Mouse (Mus musculus) neutrophil, adult 5-6 weeks (primary cell): Measurements from ENCODE around the gene Gpr1. TPM values are rescaled to one million over a fixed set of nuclear protein-coding genes. Genes with fewer than 3 reads are reported as not detected.
"Not testable (repeated sequence)": the region's sequence is repeated elsewhere in the genome, so short reads cannot be mapped to it uniquely, and the experiment has no call there.

ENCODE experiments used
- ATAC-seq: fragments of 151-379, 151-347 bp; 2 replicates; pipeline ENCODE4 v1.8.0; 2017; ENCODE audit warnings: mild to moderate bottlenecking, moderate TSS enrichment; ENCODE audit not compliant: insufficient number of reproducible peaks, poor library complexity, low FRiP score, severe bottlenecking; ENCODE audit errors: extremely low read depth
- total RNA-seq: library from RNA; stranded (forward); fragments of 200-1000 nt; gene quantifications from 2 replicates; pipeline ENCODE4 v1.2.3, GENCODE M21; 2017

The Gpr1 gene
- total RNA-seq, 1 experiment from 2014 or later: not detected

- not testable (repeated sequence) for ATAC-seq
Measured at GRCm38 (mm10) chr1:63185430-63185829, 28.9 kb downstream of the Gpr1 start.

- no peak for ATAC-seq
Measured at GRCm38 (mm10) chr1:63182636-63183270, 31.6 kb downstream of the Gpr1 start.

- no peak for ATAC-seq
Measured at GRCm38 (mm10) chr1:63182212-63182611, 32.1 kb downstream of the Gpr1 start.

GRCm38 (mm10) chr1:63181480-63181879 lies 32.9 kb downstream of the Gpr1 start:
- no peak for ATAC-seq

GRCm38 (mm10) chr1:63181019-63181418 lies 33.3 kb downstream of the Gpr1 start:
- peak; percentile 87 for ATAC-seq

- not testable (repeated sequence) for ATAC-seq
Measured at GRCm38 (mm10) chr1:63180575-63180974, 33.8 kb downstream of the Gpr1 start.

GRCm38 (mm10) chr1:63180122-63180521 lies 34.2 kb downstream of the Gpr1 start:
- no peak for ATAC-seq

GRCm38 (mm10) chr1:63178308-63178707 lies 36.0 kb downstream of the Gpr1 start:
- no peak for ATAC-seq

- peak; percentile 81 for ATAC-seq
Measured at GRCm38 (mm10) chr1:63176604-63177421, 37.5 kb downstream of the Gpr1 start, which contains the start of the genes Eef1b2 and Ndufs1. TSS of gene Eef1b2 (plus strand) at chr1:63176825. TSS of gene Ndufs1 (minus strand) at chr1:63176833.

- no peak for ATAC-seq
Measured at GRCm38 (mm10) chr1:63176259-63176603, 38.1 kb downstream of the Gpr1 start.

GRCm38 (mm10) chr1:63175853-63176252 lies 38.5 kb downstream of the Gpr1 start:
- no peak for ATAC-seq

- ATAC-seq: no peak
Measured at GRCm38 (mm10) chr1:63168638-63169037, 45.7 kb downstream of the Gpr1 start.

GRCm38 (mm10) chr1:63140231-63140630 lies 74.1 kb downstream of the Gpr1 start:
- no peak for ATAC-seq

- ATAC-seq: not testable (repeated sequence)
Measured at GRCm38 (mm10) chr1:63138586-63138985, 75.8 kb downstream of the Gpr1 start.

- ATAC-seq: no peak
Measured at GRCm38 (mm10) chr1:63137971-63138370, 76.4 kb downstream of the Gpr1 start.

- no peak for ATAC-seq
Measured at GRCm38 (mm10) chr1:63134530-63134929, 79.8 kb downstream of the Gpr1 start.

Other genes starting within 250 kb of the Gpr1 start
- 35.7 and 40.6 TPM in 2 replicates for gene Ino80d, start 99.9 kb downstream of the Gpr1 start, total RNA-seq
- 961 and 999 TPM in 2 replicates for gene Eef1b2, start 37.7 kb downstream of the Gpr1 start, total RNA-seq
- 95.6 and 101 TPM in 2 replicates for gene Ndufs1, start 37.7 kb downstream of the Gpr1 start, total RNA-seq
- gene Zdbf2, start 58.7 kb upstream of the Gpr1 start, total RNA-seq: 0.12 TPM in 1 of 2 replicates, not detected in the other
- gene Adam23, start 231.3 kb upstream of the Gpr1 start, total RNA-seq: not detected in 2 replicates